Mouse (Mus musculus): ENCODE measurements around the gene AL732309.1.
"Not testable (repeated sequence)": the region's sequence is repeated elsewhere in the genome, so short reads cannot be mapped to it uniquely, and the experiment has no call there.

The AL732309.1 gene

DNA sequence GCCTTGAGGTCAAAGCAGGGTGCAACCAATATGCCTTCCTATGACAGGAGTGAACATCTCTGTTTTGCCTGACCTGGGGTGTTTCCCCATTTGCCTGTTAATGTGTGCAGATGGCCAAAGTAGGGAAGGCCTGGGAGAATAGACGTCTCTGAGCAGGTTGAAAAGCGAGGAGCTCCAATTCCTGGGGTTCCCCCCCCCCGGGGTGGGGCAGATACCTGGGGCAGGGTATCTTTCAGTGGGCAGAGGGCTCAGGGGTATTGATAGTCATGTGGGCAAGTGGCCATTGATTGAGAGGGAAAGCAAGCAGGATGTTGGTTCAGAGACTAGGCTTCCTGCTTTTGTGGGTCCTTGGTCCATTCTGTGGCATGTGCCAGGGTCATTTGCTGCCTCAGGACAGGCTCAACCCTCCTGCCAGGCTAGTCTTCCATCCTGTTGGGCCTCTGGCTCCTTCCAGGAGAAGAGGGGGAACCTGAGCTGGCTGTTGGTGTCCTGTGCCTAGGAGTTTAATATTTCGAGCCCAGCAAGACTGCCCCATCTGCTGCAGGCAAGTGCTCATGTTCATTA, 21.2 kb upstream of the AL732309.1 start:
- in situ Hi-C loops (cut with MseI, MboI), result no loop called here

DNA sequence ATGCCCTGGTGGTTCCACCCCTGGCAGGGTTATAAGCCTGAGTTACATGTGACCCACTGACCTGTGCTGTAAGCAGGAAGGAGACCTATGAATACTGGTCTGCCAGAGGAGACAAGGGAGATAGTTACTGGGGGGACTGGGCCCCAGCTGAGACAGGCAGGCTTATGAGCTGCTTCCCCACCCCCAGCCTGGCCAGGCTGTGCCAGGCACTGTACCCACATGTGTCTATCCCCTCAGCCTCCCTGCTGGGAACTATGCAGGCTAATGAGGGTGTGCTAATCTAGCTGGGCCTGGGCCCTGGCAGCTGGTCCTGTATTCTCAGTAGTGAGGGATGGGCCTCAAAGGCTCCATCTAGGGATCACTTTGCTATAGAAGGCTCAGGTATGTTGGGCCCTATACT, 20.6 kb upstream of the AL732309.1 start:
- in situ Hi-C loops (cut with MseI, MboI), result no loop called here

DNA sequence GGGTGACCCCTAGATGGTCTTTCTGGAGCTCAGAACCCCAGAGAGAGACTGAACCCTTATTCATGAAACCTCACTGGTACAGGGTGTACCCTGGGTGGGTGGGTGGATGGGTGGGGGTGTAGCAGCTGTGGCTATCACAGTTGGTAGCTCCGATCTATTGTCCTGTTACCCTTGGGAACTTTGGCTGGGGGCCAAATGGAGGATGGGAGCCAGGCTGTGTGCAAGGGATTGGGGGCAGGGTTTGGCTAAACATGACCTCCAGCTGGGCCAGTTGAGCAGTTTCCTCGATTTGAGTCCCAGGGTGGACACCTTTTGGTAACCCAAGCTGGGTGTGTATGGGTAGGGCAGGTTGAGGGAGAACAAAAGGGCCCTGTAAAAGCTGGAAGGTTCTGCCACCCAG, 20.1 kb upstream of the AL732309.1 start:
- in situ Hi-C loops (cut with MseI, MboI), result no loop called here

DNA sequence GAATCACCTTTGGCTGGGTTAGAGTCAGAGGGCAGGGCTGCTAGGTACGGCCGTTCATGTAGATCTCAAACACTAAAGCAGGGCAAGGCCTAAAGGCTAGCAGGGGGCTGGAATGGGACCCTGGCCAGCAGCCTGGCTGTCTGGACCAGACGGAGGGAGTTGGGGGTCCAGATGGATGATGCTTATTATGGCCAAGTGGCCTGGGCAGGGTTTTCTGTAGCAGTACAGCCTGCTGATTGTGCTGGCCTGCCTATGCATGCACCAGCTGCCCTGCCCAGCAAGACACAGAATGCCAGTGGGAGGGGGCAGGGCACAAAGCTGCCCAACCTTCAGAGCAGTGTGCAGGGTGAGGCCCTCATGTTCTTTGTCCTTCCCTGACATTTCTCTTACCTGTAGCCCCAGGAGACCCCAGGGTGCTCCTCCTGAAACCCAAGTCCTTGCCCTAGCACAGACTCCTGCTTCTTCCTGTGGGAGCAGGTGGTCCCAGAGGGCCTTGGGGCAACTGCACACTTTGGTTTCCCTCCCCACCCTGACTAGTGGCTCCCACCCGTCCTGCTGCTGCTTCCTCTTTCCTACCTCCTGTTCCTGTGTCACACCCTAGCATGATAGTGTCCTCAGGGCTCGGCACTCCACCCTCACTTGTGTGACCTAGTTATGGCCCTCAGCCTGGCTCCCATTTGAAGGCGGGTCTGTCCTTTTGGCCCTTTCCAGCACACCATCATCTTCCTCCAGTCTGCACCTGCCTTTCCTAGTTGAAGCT, 19.4 kb upstream of the AL732309.1 start:
- in situ Hi-C loops (cut with MseI, MboI), result no loop called here

DNA sequence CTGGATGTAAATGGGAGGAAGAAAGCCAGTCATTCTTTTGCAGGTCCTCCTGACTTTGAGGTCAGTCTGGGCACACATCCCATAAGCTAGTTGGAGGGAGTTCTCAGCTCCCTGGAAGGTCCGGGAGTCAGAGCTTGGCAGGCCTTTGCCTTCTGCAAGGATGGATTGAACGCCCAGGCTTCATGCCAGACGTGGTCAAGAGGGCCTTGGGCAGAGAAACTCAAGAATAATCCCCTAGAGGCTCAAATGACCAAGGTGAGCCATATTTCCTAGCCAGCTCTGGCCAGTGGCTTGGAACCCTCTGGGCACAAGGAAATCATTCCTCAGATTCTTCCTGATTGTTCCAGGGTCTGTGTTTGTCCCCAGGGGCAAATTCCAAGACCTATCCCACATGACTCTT, 18.2 kb upstream of the AL732309.1 start:
- in situ Hi-C loops (cut with MseI, MboI), result no loop called here

DNA sequence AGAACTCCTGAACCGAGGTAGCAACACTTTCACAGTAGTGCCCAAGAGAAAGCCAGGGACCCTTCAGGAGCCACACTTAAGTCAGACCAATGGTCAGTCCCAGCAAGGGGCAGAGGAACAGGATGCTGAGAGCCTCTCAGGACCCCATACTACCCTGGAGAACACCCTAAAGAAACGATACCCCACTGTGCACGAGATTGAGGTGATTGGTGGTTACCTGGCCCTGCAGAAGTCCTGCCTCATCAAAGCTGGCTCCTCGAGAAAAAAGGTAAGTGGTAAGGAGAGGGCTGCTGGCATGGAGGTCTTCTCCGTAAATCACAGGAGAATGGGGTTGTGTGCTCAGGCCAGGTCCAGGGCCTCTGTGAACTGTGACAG, 17.6 kb upstream of the AL732309.1 start:
- in situ Hi-C loops (cut with MseI, MboI), result no loop called here

DNA sequence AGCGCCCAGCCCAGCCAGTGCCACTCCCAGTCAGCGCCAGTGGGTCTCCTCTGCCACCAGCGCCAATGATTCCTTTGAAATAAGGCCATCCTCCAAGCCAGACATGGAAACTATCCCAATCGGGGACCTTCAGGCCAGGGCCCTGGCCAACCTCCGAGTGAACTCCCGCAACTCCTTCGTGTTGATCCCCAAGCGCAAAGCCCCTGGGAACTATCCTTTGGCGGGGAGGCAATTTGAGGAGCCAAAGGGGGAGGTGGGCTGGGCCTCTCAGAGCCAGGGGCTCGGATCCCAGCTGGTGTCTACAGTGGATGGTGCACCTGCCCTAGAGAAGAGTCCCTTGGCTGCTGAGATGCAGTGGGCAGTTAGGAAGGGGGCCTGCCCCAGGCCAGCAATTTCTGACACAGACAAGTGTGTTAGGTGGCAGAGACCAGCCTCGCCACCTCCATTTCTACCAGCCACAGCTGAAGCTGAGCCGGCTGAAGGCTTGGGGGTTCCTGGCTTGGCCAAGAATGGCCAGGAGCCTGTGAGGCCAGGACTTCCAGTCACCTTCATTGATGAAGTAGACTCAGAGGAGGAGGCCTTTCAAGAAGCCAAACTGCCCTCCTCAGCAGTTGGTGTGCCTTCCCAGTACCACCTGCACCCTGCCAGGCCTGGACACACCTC, 17.1 kb upstream of the AL732309.1 start:
- in situ Hi-C loops (cut with MseI, MboI), result no loop called here

DNA sequence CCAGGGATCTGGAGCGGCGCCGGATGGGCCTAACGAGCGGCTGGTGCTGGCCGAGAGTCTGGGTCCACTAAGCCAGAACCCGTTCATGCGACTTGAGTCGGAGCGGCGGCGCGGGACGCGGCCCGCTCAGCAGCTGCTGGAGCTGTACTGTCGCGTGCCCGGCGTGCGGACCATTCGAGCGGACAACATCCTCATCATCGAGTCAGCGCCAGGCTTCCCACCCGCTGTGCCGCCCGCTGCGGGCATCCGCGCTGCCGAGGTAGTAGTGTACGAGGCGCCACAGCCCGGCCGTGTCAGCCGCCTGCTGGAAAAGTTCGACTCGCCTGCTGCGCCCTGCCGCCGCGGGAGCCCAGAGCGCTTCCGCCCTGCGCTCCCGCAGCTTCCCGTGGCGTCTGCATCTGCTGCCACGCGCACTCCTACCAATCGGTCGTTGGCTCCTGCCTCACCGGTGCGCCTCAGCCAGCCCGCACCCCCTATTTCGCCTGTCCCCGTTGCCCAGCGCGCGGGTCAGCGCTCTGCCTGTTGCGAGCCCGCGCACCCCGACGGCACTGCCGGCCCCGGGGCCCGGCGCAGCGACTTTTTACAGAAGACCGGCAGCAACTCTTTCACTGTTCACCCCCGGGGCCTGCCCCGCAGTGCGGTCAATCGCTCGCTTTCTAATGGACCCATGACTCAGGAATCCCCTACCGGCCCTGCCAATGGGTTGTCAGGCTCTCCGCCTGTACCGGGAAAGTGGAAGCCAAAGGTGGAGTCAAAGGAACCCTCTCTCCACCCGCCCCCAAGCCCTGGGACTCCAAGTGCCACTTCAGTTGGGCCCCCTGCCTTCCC, 16.3 kb upstream of the AL732309.1 start:
- in situ Hi-C loops (cut with MseI, MboI), result no loop called here

DNA sequence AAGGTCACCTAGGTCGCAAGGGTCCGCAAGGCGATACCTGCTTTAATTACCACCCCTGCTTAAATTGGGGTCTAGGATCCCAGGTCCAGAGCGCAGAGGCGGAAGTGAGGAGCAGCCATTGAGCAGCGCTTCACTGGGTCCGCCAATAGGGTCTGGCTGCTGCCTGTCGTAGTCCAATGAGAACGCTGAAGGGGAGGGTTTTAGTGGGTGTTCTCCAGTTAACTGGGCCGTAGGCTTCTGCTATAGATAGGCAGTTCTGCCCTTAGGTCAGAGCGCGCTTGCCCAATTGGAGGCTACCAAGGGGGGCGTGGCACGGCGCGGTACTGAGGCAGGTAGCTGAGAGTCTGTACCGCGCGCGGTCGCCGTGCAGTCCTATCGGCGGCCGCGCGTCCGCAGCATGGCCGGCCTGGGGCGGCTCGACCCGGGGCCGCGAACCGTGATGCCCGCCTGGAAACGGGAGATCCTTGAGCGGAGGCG, 15.7 kb upstream of the AL732309.1 start, which contains the start of gene Tprn:
Gene Tprn, plus strand, starts transcription at position 328 of the 477 bp plus-strand sequence.
- in situ Hi-C loops (cut with MseI, MboI), result no loop called here

DNA sequence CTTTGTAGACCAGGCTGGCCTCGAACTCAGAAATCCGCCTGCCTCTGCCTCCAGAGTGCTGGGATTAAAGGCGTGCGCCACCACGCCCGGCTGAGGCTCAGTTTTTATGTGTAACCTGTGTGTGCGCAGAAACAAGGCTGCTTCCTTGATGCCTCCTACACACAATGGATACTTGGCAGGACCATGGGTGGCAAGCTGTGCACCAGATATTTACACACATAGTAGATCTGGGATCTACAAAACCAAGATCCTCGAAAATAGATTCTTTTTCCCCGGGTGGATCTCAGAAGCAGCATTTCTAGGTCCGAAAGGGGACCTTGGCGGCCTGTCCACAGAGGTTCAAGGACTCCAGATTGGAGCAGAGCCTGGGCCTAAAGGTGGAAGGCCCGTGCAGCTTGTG, 15.2 kb upstream of the AL732309.1 start:
- in situ Hi-C loops (cut with MseI, MboI), result no loop called here

DNA sequence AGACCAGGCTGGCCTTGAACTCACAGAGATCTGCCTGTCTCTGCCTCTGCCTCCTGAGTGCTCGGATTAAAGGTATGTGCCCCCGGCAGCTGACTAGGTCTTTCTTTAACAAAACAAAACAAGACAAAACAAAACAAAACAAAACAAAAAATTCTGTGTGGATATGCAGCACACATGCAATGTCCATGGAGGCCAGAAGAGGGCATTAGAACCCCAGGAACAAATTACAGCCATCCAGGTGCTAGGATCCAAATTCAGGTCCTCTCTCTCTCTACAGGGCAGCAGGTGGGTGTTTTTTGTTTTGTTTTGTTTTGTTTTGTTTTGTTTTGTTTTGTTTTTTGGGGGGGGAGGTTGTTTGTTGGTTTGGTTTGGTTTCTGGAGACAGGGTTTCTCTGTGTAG, 12.2 kb upstream of the AL732309.1 start:
- in situ Hi-C loops (cut with MseI, MboI), result no loop called here

DNA sequence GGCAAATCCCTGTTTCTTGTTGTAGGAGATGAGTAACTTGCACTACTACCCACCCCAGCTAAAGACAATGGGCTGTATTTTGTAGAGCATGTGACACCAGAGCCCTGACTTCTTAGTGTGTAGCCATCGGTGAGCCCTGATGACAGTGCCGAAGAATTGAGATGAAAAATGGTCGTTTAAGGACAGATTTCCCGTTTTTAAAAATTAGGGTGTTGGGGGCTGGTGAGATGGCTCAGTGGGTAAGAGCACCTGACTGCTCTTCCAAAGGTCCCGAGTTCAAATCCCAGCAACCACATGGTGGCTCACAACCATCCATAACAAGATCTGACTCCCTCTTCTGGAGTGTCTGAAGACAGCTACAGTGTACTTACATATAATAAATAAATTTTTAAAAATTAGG, 10.6 kb upstream of the AL732309.1 start:
- in situ Hi-C loops (cut with MseI, MboI), result not testable (repeated sequence)

DNA sequence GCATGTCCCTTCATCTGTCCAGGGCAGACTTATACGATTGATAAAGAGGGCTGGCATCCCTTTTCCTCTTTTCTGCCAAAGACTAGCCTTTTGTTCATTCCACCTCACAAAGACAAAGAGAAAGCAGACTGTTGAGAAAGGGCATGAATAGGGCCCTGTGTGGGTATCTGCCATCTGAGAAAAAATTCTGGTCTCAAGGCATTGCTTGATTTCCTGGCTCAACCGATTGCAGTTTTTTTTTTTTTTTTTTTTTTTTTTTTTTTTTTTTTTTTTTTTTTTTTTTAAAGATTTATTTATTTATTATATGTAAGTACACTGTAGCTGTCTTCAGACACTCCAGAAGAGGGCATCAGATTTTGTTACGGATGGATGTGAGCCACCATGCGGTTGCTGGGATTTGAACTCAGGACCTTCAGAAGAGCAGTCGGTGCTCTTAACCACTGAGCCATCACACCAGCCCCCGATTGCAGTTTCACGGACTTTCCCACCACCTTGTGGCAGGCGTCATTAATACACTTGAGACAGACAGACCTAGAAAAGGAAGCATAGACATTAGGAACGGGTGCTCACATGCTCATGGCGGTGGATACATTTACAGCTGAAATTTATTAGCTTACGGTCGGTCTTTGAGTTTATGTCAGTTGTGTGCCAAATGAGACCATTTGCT, 9.9 kb upstream of the AL732309.1 start:
- in situ Hi-C loops (cut with MseI, MboI), result not testable (repeated sequence)

DNA sequence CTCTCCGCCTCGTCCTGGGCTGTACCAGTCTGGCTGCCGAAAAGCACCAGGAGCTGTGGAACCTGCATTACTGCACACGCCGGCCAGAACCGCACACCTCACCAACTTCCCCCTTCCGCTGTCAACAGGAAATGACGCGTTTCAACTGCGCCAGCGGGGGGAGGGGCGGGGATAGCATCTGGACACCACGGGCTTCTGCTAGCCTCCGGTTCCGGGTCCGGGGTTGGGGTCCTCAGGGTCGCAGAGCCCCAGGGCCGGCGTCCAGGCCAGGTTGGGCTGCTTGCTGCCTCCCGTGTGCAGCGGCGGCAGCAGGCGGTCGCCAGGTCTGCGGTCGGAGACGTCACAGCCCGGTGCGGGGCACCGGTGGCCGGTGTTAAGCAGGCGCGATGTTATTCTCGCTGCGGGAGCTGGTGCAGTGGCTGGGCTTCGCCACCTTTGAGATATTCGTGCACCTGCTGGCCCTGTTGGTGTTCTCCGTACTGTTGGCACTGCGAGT, 8.7 kb upstream of the AL732309.1 start, which contains the start of gene Tmem203:
Gene Tmem203, plus strand, starts transcription at position 156 of the 496 bp plus-strand sequence.
- in situ Hi-C loops (cut with MseI, MboI), result no loop called here

DNA sequence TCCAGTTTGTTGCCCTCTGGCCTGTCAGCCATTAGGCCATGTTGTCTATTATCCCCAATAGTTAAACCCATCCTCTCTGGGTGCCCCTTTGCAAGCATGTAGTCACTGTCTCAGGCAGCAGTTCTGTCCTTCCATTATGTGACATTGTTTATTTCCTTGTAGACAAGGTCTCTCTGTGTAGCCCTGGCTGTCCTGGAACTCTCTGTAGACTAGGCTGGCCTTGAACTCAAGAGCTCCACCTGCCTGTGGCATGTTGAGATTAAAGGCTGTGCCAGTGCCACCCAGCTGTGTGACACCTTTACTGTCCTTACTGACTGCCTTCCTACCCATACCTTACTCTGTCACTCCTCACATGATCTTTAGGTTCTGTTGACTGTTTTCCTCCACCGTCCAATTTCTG, 5.7 kb upstream of the AL732309.1 start:
- in situ Hi-C loops (cut with MseI, MboI), result no loop called here

DNA sequence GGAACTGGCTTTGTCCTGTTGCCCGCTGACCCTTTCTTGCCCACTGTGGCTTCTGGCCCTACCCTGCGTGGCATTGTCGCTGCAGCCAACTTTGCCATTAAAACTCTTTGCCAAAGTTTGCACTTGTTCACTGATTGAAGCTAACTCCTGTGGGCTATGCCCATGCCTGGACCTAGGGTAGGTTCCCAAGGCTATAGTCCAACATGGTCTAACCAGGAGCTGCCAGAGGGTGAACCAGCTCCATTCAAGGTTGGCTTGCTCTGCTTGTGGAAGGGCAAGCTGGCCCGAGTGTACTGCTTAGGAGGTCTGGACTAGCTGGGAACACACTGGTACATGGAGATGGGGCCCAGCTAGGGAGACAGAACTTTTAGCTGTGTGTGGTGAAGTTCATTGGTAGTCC, 2.5 kb downstream of the AL732309.1 start:
- in situ Hi-C loops (cut with MseI, MboI), result no loop called here

DNA sequence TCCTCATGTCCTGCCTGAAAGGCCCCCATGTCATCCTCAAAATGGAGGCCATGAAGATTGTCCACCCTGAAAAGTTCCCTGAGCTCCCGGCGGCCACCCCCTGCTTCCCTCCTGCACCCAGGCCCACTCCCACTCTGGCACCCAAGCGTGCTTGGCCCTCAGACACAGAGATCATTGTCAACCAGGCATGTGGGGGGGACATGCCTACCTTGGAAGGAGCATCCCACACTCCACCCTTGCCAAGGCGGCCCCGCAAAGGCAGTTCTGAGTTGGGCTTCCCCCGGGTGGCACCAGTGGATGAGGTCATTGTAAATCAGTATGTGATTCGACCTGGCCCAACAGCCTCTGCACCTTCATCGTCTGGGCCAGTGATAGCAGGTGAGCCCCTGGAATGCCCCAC, 3.3 kb downstream of the AL732309.1 start:
- in situ Hi-C loops (cut with MseI, MboI), result no loop called here

DNA sequence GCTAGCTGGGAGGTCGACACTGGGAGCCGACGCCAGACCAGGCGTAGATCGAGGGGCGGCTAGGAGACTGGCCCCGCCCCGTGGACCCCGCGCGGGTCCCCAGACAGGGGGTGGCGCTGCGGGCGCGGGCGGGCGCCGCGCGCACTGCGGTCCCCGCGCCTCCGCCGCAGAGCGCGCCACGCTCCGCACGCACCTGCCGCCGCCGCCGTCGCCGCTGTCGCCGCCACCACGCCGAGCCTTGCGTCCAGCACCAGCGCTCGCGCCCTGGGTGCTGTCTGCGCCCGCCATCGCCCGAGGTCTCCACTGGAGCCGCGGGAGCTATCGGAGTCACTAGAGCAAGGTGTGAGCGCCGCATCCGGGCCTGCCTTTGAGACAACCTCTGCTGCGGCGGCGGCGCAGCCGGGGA, 4.6 kb downstream of the AL732309.1 start, which contains the start of the genes Rnf208 and Cysrt1:
Gene Rnf208, plus strand, starts transcription at position 155 of the 406 bp plus-strand sequence.
Gene Cysrt1, minus strand, starts transcription at position 352 of the 406 bp plus-strand sequence.
- in situ Hi-C loops (cut with MseI, MboI), result no loop called here

DNA sequence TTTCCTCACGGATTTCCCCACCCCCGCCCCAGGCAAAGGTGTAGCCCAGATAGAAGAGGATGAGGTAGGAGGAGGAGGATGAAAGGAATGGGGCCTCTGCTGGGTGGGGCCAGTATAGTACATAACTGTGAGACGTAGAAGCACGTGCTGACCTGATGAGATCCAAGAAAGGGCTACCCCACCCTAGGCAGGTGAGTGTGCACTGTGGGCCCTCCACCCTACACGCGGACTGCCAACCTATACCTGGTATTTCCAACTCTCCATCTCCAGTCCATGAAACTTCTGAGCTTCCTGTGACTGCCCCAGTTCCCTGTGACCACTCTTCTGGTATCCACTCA, 5.3 kb downstream of the AL732309.1 start:
- in situ Hi-C loops (cut with MseI, MboI), result no loop called here

DNA sequence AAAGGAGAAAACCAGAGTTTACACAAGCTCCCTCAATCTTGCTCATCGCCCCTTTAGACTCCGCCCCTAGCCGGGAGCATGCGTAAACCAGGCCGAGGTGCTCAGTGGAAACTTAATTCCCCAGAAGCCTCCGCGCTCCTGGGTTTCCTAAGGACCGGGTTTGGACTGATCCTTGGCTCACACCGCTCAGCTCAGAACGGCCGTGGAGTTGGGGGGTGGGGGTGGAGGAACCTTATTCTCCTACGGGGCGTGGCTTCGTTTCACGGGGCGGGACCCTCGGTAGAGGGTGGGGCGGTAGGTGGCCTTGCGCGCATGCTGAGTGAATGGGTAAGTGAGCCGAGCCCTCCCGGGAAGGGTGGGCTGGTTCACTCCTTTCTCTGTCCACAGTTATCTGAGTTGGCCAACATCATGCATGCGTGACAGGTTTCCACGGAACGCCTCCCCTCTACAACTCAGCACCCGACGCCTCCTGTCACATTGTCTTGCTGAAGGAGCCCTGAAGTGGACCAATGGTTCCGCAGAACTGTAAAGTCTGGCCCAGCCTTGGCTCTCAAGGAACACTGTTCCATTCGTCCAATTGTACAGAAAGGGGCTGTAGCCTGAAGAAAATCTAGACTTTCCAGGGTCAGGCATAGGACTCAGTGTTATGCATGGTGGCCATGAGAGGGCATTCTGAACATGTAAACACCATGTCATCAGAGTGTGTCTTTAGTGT, 5.8 kb downstream of the AL732309.1 start:
- in situ Hi-C loops (cut with MseI, MboI), result no loop called here

All from mouse trophoblast stem cell (cell line).